Mouse (Mus musculus): ENCODE measurements around the gene Ces1b. TPM values are rescaled to one million over a fixed set of nuclear protein-coding genes. Genes with fewer than 3 reads are reported as not detected.

Ces1b gene
- not detected in 2 replicates for polyA plus RNA-seq (2014; fragmentation: Nextera tagmentation; extraction: Ambion mirVana)

DNA sequence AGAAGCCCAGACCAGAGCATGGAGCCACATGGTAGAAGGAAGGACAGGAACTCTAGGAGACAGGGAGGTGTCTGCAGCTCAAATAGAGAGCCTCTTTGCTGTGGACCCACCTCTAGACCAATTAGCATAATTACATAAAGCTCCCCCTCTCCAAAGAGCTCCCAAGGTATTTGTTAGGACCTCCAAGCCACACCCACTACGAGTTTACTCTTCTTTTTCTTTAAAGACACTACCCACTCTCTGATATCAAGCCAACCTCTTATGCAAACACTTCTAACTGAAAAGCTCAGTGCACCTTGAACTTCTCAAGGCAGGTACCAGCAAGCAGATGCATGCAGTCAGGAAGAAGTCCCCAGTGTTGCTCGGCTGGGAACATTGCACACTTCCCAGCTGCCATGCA lies at the start of gene Ces1b:
TSS of gene Ces1b (minus strand) at position 131 of the 400 bp plus-strand sequence.
- ATAC-seq (replicated peaks; ENCODE audit: low FRiP score, low TSS enrichment, low read depth) = no peak
- H3K4me1 ChIP-seq (replicated peaks; ENCODE audit: control insufficient read depth, insufficient read depth, low read length) = no peaks in the 10 kb centered on the region
- no peak within 1 kb of the TSS for H3K27ac ChIP-seq (ENCODE audit: low read depth)
- no peaks in the 10 kb centered on the region for H3K9me3 ChIP-seq (ENCODE audit: control insufficient read depth, low read length)
- H3K9ac ChIP-seq (ENCODE audit: low read length) = no peak within 1 kb of the TSS
- no peak within 1 kb of the TSS for H3K4me2 ChIP-seq (ENCODE audit: low read length)
- no peak for DNase-seq (ENCODE audit: low spot score)
- 65% methylated on average over 2 of the region's 2 CpGs for WGBS
- H3K4me3 ChIP-seq (ENCODE audit: low read depth, low read length) = no peak within 1 kb of the TSS
- no peaks in the 10 kb centered on the region for H3K27me3 ChIP-seq (replicated peaks; ENCODE audit: control insufficient read depth, insufficient read depth, low read length)
- H3K36me3 ChIP-seq (ENCODE audit: control insufficient read depth, insufficient read depth, low read length) = no peaks in the 10 kb centered on the region

DNA sequence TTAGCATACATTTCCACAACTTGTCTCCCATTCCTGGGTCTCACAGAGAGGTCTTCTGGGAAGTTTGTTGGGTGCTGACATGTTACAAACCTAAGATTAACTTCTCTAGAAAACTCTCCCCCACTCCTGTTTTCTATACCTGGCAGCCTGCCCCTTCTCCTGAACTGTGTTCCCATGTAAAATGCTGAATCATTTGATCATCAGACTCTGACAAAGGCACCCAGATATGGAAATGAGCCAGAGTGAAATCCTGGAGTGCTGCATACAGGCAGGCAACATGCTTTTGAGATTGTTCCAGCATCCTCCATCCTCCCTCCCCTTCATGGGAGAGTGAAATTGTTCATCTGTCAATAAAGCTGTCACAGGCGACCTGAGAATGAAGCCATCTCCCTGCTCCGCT lies 46.7 kb upstream of the Ces1b start:
- DNase-seq (ENCODE audit: low spot score) (no peak), ATAC-seq (replicated peaks; ENCODE audit: low FRiP score, low TSS enrichment, low read depth) (no peak)
- Histone ChIP-seq H3K9ac (ENCODE audit: low read length) (no peak overlapping the region), H3K4me3 (ENCODE audit: low read depth, low read length) (no peak overlapping the region), H3K4me2 (ENCODE audit: low read length) (no peak overlapping the region), H3K27ac (ENCODE audit: low read depth) (no peak overlapping the region), H3K27me3 (replicated peaks; ENCODE audit: control insufficient read depth, insufficient read depth, low read length) (no peaks in the 10 kb centered on the region), H3K36me3 (ENCODE audit: control insufficient read depth, insufficient read depth, low read length) (no peaks in the 10 kb centered on the region), H3K9me3 (ENCODE audit: control insufficient read depth, low read length) (no peaks in the 10 kb centered on the region), H3K4me1 (replicated peaks; ENCODE audit: control insufficient read depth, insufficient read depth, low read length) (no peaks in the 10 kb centered on the region)
- 75% methylated on average over 2 of the region's 2 CpGs for WGBS

DNA sequence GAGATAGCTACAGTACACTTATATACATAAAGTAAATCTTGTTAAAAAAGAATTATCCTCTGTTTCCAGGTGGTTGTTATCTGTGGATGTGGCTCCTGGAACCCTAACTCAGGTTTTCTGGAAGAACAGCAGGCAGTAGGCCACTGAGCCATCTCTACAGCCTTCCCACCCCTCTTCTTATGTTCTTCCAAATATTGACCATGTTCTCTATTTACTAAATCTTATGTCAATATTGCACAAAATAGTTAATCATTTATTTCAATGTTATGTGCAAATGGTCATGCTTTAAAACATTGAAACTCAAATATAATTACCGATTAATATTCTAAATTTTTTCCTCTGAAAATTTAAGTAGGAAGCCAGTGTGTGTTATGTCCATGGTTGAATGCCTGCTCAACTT lies 42.2 kb upstream of the Ces1b start:
- ATAC-seq (replicated peaks; ENCODE audit: low FRiP score, low TSS enrichment, low read depth) (no peak), DNase-seq (ENCODE audit: low spot score) (no peak)
- Histone ChIP-seq H3K9ac (ENCODE audit: low read length) (no peak overlapping the region), H3K4me2 (ENCODE audit: low read length) (no peak overlapping the region), H3K36me3 (ENCODE audit: control insufficient read depth, insufficient read depth, low read length) (no peaks in the 10 kb centered on the region), H3K27ac (ENCODE audit: low read depth) (no peak overlapping the region), H3K4me3 (ENCODE audit: low read depth, low read length) (no peak overlapping the region), H3K27me3 (replicated peaks; ENCODE audit: control insufficient read depth, insufficient read depth, low read length) (no peaks in the 10 kb centered on the region), H3K9me3 (ENCODE audit: control insufficient read depth, low read length) (no peaks in the 10 kb centered on the region), H3K4me1 (replicated peaks; ENCODE audit: control insufficient read depth, insufficient read depth, low read length) (no peaks in the 10 kb centered on the region)
- 98% methylated on average over 1 of the region's 1 CpGs for WGBS

DNA sequence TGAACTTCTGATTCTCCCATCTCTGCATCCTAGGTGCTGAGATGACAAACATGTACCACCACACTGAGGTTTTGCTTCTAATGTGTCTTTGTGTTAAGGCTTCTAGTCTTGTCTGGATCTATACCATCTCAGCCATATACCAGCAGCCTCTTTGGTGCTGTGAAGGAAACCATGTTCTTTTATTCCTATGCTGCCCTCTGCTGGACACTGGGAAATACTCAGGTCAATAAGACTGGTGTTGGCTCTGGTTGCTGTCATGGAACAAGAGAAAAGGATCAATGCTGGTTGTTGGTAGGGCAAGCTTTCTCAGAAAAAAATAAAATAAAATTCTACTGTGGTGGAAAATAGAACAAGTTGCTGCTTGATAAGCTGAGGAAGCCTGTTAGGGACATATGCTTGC lies 15.6 kb upstream of the Ces1b start:
- Histone ChIP-seq H3K9ac (ENCODE audit: low read length) (no peak overlapping the region), H3K27ac (ENCODE audit: low read depth) (no peak overlapping the region), H3K4me2 (ENCODE audit: low read length) (no peak overlapping the region), H3K9me3 (ENCODE audit: control insufficient read depth, low read length) (no peaks in the 10 kb centered on the region), H3K4me3 (ENCODE audit: low read depth, low read length) (no peak overlapping the region), H3K36me3 (ENCODE audit: control insufficient read depth, insufficient read depth, low read length) (no peaks in the 10 kb centered on the region), H3K4me1 (replicated peaks; ENCODE audit: control insufficient read depth, insufficient read depth, low read length) (no peaks in the 10 kb centered on the region), H3K27me3 (replicated peaks; ENCODE audit: control insufficient read depth, insufficient read depth, low read length) (no peaks in the 10 kb centered on the region)
- DNase-seq (ENCODE audit: low spot score) (peak; percentile 68), ATAC-seq (replicated peaks; ENCODE audit: low FRiP score, low TSS enrichment, low read depth) (no peak)

DNA sequence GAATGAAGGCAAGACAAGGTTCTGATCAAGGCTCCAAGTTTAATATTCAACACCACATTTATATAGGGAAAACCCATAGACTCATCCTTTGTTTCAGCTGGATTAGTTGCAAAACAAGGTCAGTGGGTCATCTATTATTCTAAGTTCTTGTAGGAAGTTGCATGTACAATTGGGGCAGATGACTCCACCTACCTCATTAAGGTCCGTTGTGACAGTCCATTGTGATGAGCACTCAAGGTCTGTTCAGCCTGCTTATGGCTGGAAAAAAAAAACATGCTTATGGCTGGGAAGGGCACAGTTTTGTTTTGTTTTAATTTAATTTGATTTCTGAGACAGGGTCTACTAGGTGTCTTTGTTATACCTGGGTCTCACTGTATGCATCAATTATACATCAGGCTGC lies 11.5 kb upstream of the Ces1b start:
- no peaks in the 10 kb centered on the region for H3K4me1 ChIP-seq (replicated peaks; ENCODE audit: control insufficient read depth, insufficient read depth, low read length)
- WGBS = 69% methylated on average over 1 of the region's 1 CpGs

DNA sequence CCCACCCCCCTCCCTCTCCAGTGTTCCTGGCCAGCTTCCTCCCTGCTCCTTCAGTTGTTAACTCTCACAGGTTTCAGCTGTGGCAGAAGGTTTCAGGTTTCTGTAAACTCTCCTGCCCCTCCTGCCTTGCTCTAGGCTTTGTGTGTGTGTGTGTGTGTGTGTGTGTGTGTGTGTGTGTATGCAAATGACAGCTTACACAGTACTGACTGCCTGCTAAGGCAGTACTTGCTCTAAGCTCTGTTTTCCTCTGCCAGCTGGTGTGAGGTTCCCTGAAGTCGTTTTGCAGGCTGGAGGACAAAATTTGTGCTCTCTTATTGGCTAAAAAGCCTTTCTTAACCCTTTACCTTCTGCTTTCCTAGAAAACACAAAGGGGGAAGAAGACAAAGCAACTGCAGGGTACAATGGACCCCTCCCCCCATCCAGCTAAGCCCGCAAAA lies 8.9 kb upstream of the Ces1b start:
- Histone ChIP-seq H3K4me3 (ENCODE audit: low read depth, low read length) (no peak overlapping the region), H3K4me1 (replicated peaks; ENCODE audit: control insufficient read depth, insufficient read depth, low read length) (no peaks in the 10 kb centered on the region), H3K9me3 (ENCODE audit: control insufficient read depth, low read length) (no peaks in the 10 kb centered on the region), H3K9ac (ENCODE audit: low read length) (no peak overlapping the region), H3K27me3 (replicated peaks; ENCODE audit: control insufficient read depth, insufficient read depth, low read length) (no peaks in the 10 kb centered on the region), H3K27ac (ENCODE audit: low read depth) (no peak overlapping the region), H3K4me2 (ENCODE audit: low read length) (peak overlapping the region; percentile 33; the same call in 1 of the 2 replicates), H3K36me3 (ENCODE audit: control insufficient read depth, insufficient read depth, low read length) (no peaks in the 10 kb centered on the region)
- ATAC-seq (replicated peaks; ENCODE audit: low FRiP score, low TSS enrichment, low read depth) (0 out of 2 replicates have a peak, but pooled peaks have one; percentile 36), DNase-seq (ENCODE audit: low spot score) (no peak)
- WGBS = 0% methylated on average over 2 of the region's 2 CpGs

More for the DNA sequence above, 11.5 kb upstream of the Ces1b start:
- no peak overlapping the region for H3K4me2 ChIP-seq (ENCODE audit: low read length)
- no peak for DNase-seq (ENCODE audit: low spot score)
- H3K9ac ChIP-seq (ENCODE audit: low read length) = no peak overlapping the region
- no peaks in the 10 kb centered on the region for H3K36me3 ChIP-seq (ENCODE audit: control insufficient read depth, insufficient read depth, low read length)
- H3K9me3 ChIP-seq (ENCODE audit: control insufficient read depth, low read length) = no peaks in the 10 kb centered on the region
- no peak overlapping the region for H3K4me3 ChIP-seq (ENCODE audit: low read depth, low read length)
- ATAC-seq (replicated peaks; ENCODE audit: low FRiP score, low TSS enrichment, low read depth) = no peak
- no peak overlapping the region for H3K27ac ChIP-seq (ENCODE audit: low read depth)
- no peaks in the 10 kb centered on the region for H3K27me3 ChIP-seq (replicated peaks; ENCODE audit: control insufficient read depth, insufficient read depth, low read length)

DNA sequence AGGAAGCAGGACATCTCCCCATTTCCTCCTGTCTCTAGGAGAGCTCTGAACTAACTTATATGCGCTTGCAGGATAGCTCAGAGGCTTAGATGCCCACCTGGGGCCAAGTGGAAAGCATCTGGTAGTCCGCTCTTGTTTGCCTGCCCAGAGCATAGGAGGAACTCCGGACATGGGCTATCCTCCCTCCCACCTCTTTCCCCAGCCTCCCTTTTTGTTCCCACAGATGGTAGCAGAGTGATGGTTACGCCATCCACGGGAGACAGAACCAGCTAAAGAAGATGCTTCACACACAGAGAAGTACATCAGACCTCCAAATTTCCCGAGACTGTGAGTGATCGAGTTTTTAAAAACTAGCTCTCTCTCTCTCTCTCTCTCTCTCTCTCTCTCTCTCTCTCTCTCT lies 8.4 kb upstream of the Ces1b start:
- DNase-seq (ENCODE audit: low spot score) = no peak
- WGBS = 23% methylated on average over 7 of the region's 7 CpGs
- no peaks in the 10 kb centered on the region for H3K27me3 ChIP-seq (replicated peaks; ENCODE audit: control insufficient read depth, insufficient read depth, low read length)

DNA sequence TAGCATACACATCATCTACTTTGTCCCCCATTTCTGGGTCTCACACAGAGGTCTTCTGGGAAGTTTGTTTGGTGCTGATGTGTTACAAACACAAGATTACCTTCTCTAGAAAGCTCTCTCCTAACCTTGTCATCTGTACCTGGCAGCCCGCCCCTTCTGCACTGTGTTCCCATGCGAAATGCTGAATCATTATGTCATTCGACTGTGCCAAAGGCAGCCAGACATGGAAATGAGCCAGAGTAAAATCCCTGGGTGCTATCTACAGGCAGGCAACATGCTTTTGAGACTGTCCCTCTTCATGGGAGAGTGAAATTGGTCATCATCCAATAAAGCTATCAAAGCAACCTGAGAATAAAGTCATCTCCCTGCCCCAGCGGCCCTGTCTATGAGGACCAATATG lies 4.6 kb downstream of the Ces1b start:
- no peak for DNase-seq (ENCODE audit: low spot score)
- Histone ChIP-seq H3K27ac (ENCODE audit: low read depth) (no peak overlapping the region), H3K9ac (ENCODE audit: low read length) (no peak overlapping the region), H3K4me1 (replicated peaks; ENCODE audit: control insufficient read depth, insufficient read depth, low read length) (no peaks in the 10 kb centered on the region), H3K4me2 (ENCODE audit: low read length) (no peak overlapping the region), H3K9me3 (ENCODE audit: control insufficient read depth, low read length) (no peaks in the 10 kb centered on the region), H3K36me3 (ENCODE audit: control insufficient read depth, insufficient read depth, low read length) (no peaks in the 10 kb centered on the region), H3K27me3 (replicated peaks; ENCODE audit: control insufficient read depth, insufficient read depth, low read length) (no peaks in the 10 kb centered on the region), H3K4me3 (ENCODE audit: low read depth, low read length) (no peak overlapping the region)
- WGBS = 85% methylated on average over 4 of the region's 4 CpGs
- ATAC-seq (replicated peaks; ENCODE audit: low FRiP score, low TSS enrichment, low read depth) = no peak

More for the DNA sequence above, 8.4 kb upstream of the Ces1b start:
- Histone ChIP-seq H3K9ac (ENCODE audit: low read length) (no peak overlapping the region), H3K36me3 (ENCODE audit: control insufficient read depth, insufficient read depth, low read length) (no peaks in the 10 kb centered on the region), H3K9me3 (ENCODE audit: control insufficient read depth, low read length) (no peaks in the 10 kb centered on the region), H3K4me1 (replicated peaks; ENCODE audit: control insufficient read depth, insufficient read depth, low read length) (no peaks in the 10 kb centered on the region), H3K4me2 (ENCODE audit: low read length) (peak overlapping the region; percentile 33), H3K4me3 (ENCODE audit: low read depth, low read length) (no peak overlapping the region), H3K27ac (ENCODE audit: low read depth) (no peak overlapping the region)
- no peak for ATAC-seq (replicated peaks; ENCODE audit: low FRiP score, low TSS enrichment, low read depth)

DNA sequence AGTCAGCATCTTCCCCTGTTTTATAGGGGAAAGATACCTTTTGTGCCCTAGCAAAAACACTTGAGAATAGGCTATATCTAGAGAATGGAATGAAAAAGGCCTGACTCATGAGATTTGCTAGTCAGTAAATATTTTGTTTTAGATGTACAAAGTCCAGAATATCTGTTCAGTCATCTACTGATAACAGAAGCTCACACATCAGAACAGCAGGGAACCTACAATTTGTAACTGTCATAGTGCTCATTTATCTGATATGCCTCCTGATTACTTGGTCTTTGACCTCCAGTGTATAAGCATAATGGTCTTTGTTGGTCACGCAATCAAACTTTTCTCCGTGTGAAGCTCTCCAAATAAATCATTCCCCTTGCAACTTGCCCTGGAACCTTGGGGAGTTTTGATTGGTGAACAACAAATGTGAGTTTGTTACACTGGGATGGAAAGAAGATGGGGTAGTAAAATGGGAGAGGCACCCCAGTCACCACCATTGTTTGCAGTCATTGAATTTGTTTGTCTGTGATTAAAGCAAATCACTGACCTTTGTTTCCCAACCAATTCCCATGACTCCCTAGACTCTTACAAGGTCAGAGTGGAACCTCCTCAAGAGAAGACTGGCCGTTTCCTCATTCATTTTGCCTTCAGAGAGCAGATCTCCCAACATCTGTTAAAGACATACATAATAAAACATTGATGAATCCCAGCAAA lies 16.2 kb downstream of the Ces1b start:
- H3K9me3 ChIP-seq (ENCODE audit: control insufficient read depth, low read length) = no peaks in the 10 kb centered on the region
- no peak overlapping the region for H3K4me2 ChIP-seq (ENCODE audit: low read length)
- 49% methylated on average over 3 of the region's 3 CpGs for WGBS
- no peaks in the 10 kb centered on the region for H3K36me3 ChIP-seq (ENCODE audit: control insufficient read depth, insufficient read depth, low read length)
- no peak overlapping the region for H3K4me3 ChIP-seq (ENCODE audit: low read depth, low read length)
- H3K27me3 ChIP-seq (replicated peaks; ENCODE audit: control insufficient read depth, insufficient read depth, low read length) = no peaks in the 10 kb centered on the region
- DNase-seq (ENCODE audit: low spot score) (no peak), ATAC-seq (replicated peaks; ENCODE audit: low FRiP score, low TSS enrichment, low read depth) (no peak)
- H3K4me1 ChIP-seq (replicated peaks; ENCODE audit: control insufficient read depth, insufficient read depth, low read length) = no peaks in the 10 kb centered on the region
- no peak overlapping the region for H3K27ac ChIP-seq (ENCODE audit: low read depth)
- no peak overlapping the region for H3K9ac ChIP-seq (ENCODE audit: low read length)
